Mouse (Mus musculus): ENCODE results near the gene Atrnl1.

Atrnl1 gene

DNA sequence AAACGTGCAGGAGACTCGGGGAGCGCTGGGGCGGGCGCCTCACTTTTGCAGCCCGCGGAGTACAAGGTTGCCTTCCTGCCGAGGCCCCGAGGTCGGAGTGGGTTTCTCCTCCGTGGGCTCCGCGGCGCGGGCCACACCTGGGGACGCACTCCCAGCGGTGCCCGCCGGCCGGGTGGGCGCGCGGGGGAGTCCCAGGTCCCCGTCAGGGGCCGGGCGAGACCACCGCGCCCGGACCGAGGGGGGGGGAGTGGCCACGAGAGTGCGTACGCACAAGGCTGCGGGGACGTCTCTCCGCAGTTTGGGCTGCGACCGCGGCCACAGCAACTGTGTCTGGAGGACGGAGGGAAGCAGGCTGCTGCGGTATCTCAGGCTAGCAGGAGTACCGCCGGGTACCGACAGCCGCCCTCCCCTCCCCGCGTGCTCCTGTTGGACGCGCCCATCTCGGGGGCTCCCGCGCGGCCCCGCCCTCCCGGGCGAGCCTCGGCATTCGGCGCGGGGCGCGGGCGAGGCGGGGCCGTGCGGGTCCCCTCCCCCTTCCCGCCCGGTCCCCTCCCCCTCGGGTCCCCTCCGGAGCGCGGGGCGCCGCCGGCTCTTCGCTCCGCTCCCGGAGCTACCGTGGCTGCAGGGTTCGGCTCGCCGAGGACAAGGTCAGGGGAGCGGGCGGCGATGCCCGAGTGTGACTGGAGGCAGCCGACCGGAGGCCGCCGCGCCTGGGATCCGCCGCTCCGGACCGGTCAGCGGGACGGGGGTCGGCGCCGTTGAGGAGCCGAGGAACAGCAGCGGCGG is at the start of gene Atrnl1:
Atrnl1 (plus strand) TSS at position 559 of the 786 bp plus-strand sequence.
- DNase-seq (ENCODE audit: low read depth), result peak; percentile 87

DNA sequence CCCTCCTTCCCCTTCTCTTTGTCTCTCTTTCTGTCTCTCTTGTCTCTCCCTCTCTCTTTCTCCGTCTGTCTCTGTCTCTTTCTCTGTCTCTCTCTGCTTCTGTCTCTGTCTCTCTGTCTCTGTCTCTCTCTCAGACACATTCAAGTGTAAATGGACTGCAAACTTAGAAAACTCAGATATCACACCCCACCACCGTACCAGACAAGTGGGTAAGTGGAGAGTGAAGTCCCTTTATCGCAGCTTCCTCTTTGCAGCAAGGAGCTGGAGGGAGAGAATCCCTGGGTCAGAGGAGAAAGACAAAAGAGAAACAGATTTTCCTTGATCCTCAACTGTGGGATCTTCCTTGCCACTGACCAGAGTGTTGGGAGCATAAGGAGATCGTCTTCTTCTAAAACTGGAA is 49.3 kb upstream of the Atrnl1 start:
- no peak for DNase-seq (ENCODE audit: low read depth)

DNA sequence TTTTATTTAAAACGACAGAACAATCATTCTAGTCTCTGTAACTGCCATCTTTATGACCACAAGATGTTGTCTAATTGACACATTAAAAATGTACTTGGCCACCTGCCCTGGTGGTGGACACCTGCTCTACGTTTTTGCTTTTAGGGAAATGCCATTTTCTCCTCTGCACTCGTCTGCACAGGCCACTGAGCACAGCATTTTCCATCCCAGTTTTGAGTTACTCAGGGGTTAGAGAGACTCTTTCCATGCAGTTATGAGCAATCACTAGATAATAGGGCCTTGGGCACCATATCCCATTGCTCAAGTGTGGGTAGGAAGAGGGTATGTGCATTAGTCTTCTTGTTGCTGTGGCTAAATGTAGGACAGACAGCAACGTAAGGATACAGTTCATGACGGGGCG is 41.8 kb upstream of the Atrnl1 start:
- DNase-seq (ENCODE audit: low read depth), result no peak

DNA sequence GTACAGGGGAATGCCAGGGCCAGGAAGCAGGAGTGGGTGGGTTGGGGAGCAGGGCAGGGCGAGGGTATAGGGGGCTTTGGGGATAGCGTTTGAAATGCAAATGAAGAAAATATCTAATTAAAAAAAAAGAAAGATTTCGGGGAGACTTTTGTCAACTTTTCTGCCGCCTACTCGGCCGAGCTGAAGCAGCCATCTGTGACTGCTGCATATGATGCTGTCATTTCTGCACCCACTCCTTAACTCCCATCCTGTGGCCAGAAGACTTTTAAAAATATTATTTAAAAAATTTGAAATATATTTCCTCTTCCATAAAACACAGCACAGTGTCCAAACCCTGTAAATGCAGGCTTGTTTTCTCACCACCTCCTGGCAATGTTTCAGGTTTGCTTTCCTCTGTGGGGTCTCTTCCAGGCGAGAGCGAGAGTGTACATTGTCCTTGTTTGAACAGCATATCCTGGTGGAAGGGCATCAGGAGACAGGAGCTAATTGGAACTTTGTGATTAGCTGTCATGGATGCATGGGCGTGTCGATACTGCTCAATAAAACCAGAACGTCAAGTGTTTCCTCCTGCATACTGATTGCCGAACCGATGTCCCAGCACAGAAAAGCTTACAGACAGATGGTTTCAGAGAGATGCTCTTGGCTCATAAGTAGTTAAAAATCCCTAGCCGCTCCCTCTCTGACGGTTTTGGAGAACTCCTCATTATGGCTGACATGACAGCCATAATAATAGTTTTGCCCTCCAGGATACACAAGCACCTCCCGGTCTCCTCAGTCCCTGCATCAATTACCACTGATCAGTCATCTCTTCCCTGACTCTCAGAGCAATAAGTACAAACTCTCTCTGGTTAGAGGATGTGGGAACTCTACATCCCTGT is 38.2 kb upstream of the Atrnl1 start:
- no peak for DNase-seq (ENCODE audit: low read depth)

DNA sequence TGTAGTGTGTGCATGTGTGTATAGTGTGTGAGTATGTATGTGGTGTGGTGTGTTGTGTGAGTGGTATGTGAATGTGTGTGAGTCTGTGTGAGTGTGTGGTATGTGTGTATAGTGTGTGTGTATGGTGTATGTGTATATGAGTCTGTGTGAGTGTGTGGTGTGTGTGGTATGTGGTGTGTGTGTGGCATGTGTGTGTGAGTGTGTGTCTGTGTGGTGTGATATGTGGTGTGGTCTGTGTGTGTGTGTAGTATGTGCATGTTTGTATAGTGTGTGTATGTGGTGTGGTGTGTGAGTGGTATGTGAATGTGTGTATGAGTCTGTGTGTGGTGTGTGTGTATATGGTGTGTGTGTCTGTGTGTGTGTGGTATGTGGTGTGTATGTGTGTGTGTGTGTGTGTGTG is 37.4 kb upstream of the Atrnl1 start:
- DNase-seq (ENCODE audit: low read depth), result no peak

DNA sequence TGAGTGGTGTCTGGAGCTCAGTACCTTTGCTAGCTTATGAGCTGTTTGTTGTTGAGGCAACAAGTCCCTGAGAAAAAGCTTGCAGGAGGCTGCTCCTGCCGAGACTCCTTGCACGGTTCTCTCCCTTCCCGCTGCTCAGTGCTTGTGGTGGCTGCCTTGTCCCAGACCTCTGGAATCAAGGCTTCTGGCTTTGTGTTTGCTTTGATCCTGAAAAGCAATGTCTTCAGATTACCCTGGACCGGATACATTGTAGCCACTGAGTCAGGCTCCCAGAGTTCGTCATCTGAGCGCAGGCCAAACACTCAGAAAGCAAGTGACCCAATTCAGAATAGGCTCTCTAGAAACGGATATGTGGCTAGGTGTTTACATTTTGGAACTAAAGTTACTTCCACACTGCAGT is 35.8 kb upstream of the Atrnl1 start:
- no peak for DNase-seq (ENCODE audit: low read depth)

DNA sequence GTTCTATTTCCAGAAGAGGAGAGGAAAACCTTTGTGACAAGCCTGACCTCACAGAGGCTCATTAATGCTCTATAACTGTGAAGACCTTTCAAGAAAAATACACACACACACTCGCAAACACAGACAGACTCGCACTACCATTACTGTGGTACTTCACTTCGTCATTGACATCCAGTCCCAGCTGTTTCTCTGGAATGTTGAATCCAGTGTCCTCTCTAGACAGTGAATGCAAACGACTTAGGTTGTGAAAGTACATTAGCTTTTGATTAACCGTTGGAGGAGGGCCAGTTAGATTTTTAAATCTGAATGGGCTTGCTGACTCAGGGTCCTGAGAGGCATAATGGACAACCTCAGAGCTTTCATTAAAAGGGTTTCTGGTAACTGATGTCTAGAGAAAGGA is 34.0 kb upstream of the Atrnl1 start:
- no peak for DNase-seq (ENCODE audit: low read depth)

DNA sequence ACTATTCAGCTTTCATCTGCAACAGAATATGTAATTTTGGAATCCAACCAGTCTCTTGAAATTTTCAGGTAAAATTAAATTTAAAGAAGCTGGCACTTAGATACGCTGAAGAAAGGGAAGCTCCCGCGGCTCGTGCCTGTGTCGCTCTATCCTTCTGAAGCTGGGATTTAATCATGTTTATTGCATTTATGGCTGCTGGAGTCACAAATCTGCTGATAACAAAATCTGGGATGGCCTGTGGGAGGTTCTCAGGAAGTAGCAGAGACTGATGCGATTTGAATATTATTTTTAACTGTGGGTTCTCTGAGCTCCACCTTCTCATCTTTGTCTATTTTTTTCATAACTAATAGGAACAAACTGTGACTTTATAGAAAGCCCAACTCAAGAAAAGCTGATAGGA is 33.6 kb upstream of the Atrnl1 start:
- DNase-seq (ENCODE audit: low read depth), result no peak

DNA sequence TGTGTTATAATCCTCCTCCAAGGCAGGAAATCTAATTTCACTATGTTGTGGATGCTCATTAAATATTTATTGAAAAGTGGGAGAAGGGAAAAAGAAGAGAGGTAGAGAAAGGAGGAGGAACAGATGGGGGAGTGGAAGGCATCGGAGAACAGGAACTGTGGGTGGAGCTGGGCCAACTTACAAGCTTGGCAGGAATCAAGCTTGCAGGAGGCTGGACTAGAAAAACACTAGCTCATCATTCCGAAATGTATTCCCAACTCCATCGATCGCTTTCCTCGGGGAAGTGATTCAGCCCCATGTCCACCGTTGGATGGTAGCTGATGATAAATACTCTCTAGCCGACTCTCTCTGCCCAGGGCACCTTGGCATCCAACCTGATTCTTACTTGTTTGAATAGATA is 29.9 kb upstream of the Atrnl1 start:
- no peak for DNase-seq (ENCODE audit: low read depth)

DNA sequence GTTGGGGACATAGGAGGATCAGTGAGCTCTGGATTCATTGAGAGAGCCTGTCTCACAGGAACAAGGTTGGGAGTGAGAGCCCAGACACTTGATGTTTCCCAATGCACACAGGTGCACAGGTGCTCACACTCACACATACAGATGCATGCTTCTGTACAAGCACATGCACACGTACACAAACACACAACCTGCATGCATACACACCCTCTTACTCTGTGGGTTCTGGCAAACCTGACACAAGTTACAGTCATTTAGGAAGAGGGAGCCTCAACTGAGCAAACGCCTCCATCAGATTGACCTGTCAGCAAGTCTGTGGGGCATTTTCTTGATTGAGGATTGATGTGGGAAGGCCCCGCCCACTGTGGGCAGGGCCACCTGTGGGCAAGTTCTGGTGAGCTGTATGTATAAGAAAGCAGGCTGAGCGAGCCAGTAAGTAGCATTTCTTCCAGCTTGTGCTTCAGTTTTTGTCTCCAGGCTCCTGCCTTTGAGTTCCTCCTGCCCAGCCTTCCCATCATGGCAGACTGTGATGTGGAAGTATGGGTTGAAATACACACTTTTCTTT is 25.5 kb upstream of the Atrnl1 start:
- no peak for DNase-seq (ENCODE audit: low read depth)

DNA sequence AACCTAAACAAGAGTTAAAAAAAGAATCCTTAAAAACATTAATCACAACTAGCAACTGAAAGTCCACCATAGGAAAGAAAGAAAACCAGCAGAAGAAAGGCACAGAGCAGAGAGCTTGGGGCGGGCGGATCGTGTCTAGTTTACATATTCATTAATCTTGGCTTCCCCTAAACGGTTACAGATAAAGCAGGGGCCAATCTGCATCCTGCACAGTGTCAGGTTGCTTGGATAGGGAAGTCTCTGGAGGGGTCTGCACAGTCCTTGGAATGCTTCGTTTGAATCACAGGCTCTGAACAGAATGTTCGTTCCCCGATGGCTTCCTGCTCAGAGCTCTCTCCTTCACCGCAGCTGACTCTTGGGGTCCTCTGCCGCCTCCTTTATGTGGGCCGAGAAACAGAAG is 24.7 kb upstream of the Atrnl1 start:
- no peak for DNase-seq (ENCODE audit: low read depth)

DNA sequence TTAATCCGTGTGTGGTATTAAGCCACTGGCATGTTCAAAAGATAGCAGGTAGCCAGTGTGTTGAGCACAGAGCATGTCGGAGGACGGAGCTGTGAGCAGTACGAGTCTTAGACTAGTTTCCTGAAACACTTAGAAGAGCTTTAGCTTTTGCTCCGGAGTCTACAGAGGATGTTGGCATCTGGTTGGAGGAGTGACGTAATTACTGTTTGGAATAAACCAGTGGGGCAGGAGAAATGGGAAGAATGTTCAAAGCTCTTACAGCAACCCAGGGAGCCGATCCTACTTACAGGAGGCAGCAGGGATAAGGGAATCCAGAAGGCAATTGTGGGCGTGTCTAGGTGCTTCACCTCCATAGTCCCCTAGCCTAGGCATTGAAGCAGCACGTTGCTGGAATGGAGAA is 21.3 kb upstream of the Atrnl1 start:
- DNase-seq (ENCODE audit: low read depth), result no peak

DNA sequence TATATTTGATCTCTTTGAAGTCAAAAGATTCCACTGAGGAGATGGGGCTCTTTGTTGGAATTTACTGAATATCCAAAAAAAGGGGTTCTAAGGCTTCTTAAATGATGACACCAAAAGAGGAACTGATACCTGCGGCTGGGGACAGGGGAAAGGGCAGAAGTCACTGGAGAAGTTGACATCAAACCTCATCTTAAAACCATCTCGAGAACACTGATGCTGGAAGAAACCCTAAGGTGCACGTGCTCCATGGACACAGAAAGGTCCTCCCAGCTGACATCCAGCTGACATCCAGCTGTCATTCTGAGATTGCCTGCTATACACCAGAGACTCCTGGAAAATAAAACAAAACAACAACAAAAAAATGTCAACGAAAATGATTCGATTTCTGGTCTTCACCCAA is 19.9 kb upstream of the Atrnl1 start:
- DNase-seq (ENCODE audit: low read depth), result no peak

DNA sequence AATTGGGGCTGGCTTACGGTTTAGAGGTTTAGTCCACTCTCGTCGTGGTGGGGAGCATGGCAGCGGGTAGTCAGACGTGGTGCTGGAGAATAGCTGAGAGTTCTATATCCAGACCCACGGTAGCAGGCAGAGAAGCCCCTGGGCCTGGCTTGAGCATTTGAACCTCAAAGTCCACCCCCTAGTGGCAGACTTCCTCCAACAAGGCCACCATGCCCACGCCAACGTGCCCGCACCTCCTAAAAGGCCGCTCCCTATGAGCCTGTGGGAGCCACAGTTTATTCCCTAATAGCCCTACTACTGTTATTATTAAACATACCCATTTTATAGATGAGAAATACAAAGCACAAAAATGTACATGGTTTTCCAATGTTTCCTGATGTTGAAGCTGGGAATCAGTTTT is 19.2 kb upstream of the Atrnl1 start:
- no peak for DNase-seq (ENCODE audit: low read depth)

DNA sequence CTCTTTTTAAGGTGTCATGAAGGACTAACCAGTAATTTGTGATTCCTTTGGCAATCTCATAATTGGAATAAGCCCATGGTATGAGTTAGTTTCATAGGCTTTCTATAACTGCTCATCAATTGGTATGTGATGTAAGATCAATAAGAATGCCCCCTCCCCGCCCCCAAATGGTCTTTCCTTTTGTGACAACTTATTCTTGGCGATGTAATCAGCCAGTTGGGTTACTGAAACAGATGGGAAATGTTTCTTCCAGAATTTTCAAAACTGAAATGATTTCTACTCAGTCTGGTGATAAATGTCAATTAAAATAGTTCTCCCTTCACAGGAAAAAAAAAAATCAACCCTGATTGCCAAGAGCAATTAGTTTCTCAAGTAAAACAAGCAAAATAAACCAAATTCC is 18.5 kb upstream of the Atrnl1 start:
- no peak for DNase-seq (ENCODE audit: low read depth)

DNA sequence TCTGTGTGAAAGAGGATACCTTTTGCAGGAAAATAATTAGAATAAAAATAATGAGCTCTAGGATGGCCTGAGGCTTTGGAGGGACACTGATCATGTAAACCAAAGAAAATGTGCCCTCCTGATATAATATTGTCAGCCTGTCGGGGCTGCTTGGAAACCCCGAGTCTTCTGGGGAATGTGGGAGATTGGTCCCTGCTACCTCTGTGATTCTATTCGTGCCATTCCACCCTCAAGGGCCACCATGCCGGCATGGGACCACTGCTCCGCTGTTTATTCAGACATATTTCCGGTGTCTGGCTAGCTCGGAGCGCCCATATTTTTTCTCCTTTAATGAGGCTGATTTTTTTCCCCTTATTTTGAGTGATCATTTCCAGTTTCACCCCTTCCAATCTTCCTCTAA is 11.7 kb upstream of the Atrnl1 start:
- no peak for DNase-seq (ENCODE audit: low read depth)

DNA sequence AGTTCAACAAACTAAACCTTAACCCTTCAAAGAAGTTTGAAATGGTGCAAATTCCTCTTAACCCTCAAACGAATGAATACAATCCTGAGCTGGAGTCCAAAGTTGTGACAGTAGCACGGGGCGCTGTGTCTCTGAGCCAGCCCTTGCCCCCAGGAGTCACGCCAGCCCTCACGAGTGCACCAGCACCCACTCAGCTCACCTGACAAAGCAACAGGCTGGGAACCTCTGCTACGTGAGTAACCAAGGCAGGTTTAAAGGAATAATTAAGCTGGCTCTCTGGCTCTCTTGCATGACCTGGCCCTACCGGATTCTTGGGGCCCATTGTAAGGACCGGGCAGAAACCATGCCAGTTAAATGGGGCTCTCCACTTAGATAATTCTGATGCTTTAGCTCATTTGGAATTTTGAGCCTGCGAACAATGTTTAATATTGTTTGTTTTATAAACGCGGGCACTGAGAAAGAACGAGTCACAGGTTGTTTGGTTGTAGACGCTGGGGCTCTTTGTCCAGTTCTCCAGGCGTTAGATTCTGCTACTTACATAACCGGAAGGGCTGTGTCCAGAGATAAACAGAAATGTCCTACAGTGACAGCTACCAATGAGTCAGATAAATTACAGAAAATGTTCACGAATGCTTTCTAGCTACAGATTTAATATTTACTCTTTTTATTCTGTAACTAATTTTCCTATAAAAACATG is 10.5 kb upstream of the Atrnl1 start:
- DNase-seq (ENCODE audit: low read depth), result no peak

DNA sequence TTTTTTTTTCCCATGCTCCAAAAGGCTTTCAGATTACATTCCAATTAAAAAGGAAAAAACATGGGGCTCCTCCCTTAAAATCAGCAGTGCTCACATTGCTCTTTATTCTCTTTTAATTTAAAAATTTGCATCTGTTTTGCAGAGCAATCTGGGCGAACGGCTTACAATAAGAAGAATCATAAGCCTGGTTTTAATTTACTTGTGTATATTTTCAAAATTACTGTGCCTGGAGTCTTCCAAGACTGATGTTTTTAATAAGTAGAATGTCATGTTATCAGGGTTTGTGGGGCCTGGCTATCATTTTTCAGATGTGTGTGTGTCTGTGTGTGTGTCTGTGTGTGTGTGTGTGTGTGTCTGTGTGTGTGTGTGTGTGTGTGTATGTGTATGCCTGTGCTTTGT is 9.9 kb upstream of the Atrnl1 start:
- DNase-seq (ENCODE audit: low read depth), result no peak

DNA sequence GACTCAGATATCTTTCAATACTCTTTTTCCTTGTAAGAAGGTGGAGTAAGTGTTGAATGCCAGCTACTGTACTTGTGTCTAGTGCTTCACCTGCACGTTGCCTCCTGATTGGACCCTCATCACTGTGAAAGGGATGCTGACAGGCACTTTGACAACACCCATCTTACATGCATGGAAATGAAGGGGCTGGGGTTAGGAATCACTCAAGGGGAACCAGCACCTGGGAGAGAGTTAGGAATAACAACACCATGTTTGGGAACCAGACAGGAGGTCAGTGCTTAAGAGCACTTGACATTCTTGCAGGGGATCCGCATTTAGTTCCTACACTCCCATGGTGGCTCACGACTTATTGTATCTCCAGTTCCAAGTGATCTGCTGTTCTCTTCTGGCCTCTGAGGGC is 7.2 kb upstream of the Atrnl1 start:
- no peak for DNase-seq (ENCODE audit: low read depth)

DNA sequence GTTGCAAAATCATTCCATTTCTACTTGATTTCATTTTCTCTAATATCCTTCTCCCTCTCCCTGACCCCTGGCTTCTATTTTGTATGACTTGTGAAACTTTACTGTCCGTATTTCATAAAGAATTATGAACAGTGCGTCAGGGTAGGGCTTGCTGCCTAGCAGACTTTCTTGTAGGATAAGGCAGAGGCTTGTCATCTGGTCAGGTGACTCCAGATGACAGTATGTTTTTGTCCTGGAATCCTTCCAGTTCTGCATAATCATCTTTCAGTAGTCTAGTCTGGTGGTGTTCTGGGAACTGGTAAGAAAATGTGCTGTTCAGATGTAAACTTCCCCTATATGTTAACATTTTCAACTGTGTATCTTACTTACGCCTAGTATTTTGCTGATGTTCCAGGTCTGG is 4.9 kb upstream of the Atrnl1 start:
- DNase-seq (ENCODE audit: low read depth), result no peak

DNA sequence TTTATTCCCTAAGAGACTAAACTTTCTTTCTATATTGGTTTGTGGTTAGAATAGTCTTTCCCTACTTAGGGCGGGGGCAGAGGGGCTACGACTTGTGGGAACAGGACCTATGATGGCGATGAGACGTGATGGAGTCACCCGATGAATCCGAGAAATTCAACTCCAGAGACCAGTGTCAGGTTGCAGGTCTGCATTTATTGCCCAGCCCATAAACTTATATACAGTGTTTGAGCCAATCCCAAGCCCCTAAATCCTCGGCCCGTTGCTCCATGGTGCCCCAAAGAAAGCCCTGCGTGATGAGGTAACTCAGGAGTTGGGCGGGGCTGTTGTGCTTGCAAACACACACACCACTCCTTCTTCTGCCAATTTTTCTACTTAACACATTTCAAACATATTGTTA is 4.5 kb upstream of the Atrnl1 start:
- no peak for DNase-seq (ENCODE audit: low read depth)

DNA sequence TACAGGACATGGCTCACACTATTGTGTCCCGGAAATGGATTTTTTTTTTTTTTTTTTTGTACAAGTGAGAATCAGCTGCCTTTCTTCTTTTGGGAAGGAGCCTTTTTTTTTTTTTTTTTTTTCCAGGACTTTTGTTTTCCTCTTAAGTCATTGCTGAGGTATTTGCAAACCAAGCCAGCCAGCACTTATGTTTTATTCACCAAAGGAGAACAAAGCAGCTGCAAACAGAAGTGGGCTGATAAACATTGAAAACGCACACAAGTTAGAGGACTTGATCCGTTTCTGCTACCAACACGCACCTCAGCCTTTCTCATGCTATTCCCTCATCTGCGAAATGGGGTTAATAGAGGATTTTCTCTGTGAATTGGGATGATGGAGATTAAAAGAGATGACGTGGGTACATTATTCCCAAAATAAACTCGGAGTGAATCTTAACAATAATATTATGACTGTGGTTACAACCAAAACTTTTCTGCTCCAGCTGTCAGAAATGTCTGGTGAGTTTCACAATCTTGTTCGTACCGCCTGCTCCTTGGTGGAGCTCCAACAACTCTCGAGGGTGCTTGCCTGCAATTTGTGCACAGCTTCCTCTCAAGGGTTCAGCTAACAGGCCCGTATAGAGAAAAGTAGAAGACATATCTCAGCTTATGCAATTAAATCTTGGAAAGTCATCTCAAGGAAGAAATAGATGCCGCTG is 1.3 kb upstream of the Atrnl1 start:
- no peak for DNase-seq (ENCODE audit: low read depth)
